Mouse (Mus musculus) limb, embryonic 14.5 days (tissue): Measurements from ENCODE around the gene Cd151. TPM values are rescaled to one million over a fixed set of nuclear protein-coding genes. Genes with fewer than 3 reads are reported as not detected.

Experiments used
- ATAC-seq: fragments of 200-750 bp; cut with Nextera tagmentation; 2 replicates; pipeline ENCODE4 v1.8.0; 2017; ENCODE audit warnings: low read depth, moderate number of reproducible peaks, moderate TSS enrichment; ENCODE audit not compliant: low FRiP score
- DNase-seq: peaks from one replicate; pipeline ENCODE4 v3.0.0-alpha.2; 2015; ENCODE audit warnings: low spot score
- H3K27ac ChIP-seq: fragments of 300-500 bp; sonication (generic); replicated peaks from 2 replicates; pipeline ENCODE4 v1.5.1; 2014; ENCODE audit warnings: low read depth, mild to moderate bottlenecking, low read length, moderate library complexity, mixed read lengths
- H3K27me3 ChIP-seq: fragments of 300-500 bp; sonication (generic); 2 replicates; pipeline ENCODE4 v1.6.1; 2014; ENCODE audit warnings: low read length, mixed read lengths; ENCODE audit not compliant: control insufficient read depth, insufficient read depth
- H3K36me3 ChIP-seq: fragments of 300-500 bp; sonication (generic); 2 replicates; pipeline ENCODE4 v1.6.1; 2014; ENCODE audit warnings: mild to moderate bottlenecking, low read length, moderate library complexity, mixed read lengths; ENCODE audit not compliant: control insufficient read depth, insufficient read depth
- H3K4me1 ChIP-seq: fragments of 300-500 bp; sonication (generic); 2 replicates; pipeline ENCODE4 v1.6.1; 2014; ENCODE audit warnings: antibody characterized with exemption, low read length, mixed read lengths; ENCODE audit not compliant: control insufficient read depth, insufficient read depth
- H3K4me2 ChIP-seq: fragments of 300-500 bp; sonication (generic); replicated peaks from 2 replicates; pipeline ENCODE4 v1.6.1; 2014; ENCODE audit warnings: low read depth, mild to moderate bottlenecking, low read length, moderate library complexity; ENCODE audit not compliant: severe bottlenecking
- H3K4me3 ChIP-seq: fragments of 300-500 bp; sonication (generic); replicated peaks from 2 replicates; pipeline ENCODE4 v1.5.1; 2014; ENCODE audit warnings: low read length
- H3K9ac ChIP-seq: fragments of 300-500 bp; sonication (generic); 2 replicates; pipeline ENCODE4 v1.6.1; 2014; ENCODE audit warnings: mild to moderate bottlenecking, low read depth, low read length, moderate library complexity; ENCODE audit not compliant: severe bottlenecking
- H3K9me3 ChIP-seq: fragments of 300-500 bp; sonication (generic); 2 replicates; pipeline ENCODE4 v1.6.1; 2016; ENCODE audit warnings: low read length; ENCODE audit not compliant: control insufficient read depth
- POLR2A ChIP-seq: fragments of 200-500 bp; IDR thresholded peaks from 2 replicates; pipeline ENCODE4 v1.8.0; 2012; ENCODE audit warnings: inconsistent platforms, mild to moderate bottlenecking, moderate library complexity, borderline replicate concordance; ENCODE audit not compliant: insufficient read depth, insufficient read length; ENCODE audit errors: extremely low read depth
- WGBS: fragments of 180-500 bp; shearing (Covaris S2); extraction: QIAGEN DNeasy Blood & Tissue Kit; methylation state at CpG from one replicate; pipeline ENCODE4 v1.1.7; 2014; 5-methylcytosine and 5-hydroxymethylcytosine counted together
- polyA plus RNA-seq, 2 experiments: library from polyadenylated mRNA; depleted of rRNA in 1 of 2; stranded (reverse) in 1 of 2; unstranded in 1 of 2; fragments of >200 nt; fragmentation: Nextera tagmentation in 1 of 2; extraction: Ambion mirVana in 1 of 2; gene quantifications; 2 replicates each; pipeline versions ENCODE4 v1.2.1 to v1.2.3; 2012 to 2014

The Cd151 gene
- polyA plus RNA-seq, 2 experiments: 44.4 to 100 TPM

GRCm38 (mm10) chr7:141464603-141465201, 2.5 kb upstream of the Cd151 start:
- Histone ChIP-seq H3K36me3 (peaks cover 9% of the 10 kb centered on the region), H3K27me3 (peaks cover 46% of the 10 kb centered on the region), H3K27ac (no peak overlapping the region), H3K9me3 (no peaks in the 10 kb centered on the region), H3K4me1 (peaks cover 48% of the 10 kb centered on the region), H3K9ac (0 out of 2 replicates have a peak overlapping the region, but pooled peaks have one; percentile 31), H3K4me2 (peak overlapping the region; percentile 48), H3K4me3 (peak overlapping the region; percentile 26)
- ATAC-seq (no peak), DNase-seq (no peak)
- 12% methylated on average over 36 of the region's 38 CpGs for WGBS
- TF ChIP-seq POLR2A: no peak

GRCm38 (mm10) chr7:141465388-141466044, 1.7 kb upstream of the Cd151 start:
- H3K9me3 ChIP-seq: no peaks in the 10 kb centered on the region
- H3K27me3 ChIP-seq: peaks cover 46% of the 10 kb centered on the region
- peak overlapping the region; percentile 48 for H3K4me2 ChIP-seq
- H3K4me3 ChIP-seq: peak overlapping the region; percentile 26
- 0 out of 2 replicates have a peak overlapping the region, but pooled peaks have one; percentile 31 for H3K9ac ChIP-seq
- WGBS: 25% methylated on average over 7 of the region's 10 CpGs
- DNase-seq (no peak), ATAC-seq (no peak)
- peaks cover 15% of the 10 kb centered on the region for H3K36me3 ChIP-seq
- TF ChIP-seq POLR2A: no peak
- peaks cover 48% of the 10 kb centered on the region for H3K4me1 ChIP-seq
- 0 out of 2 replicates have a peak overlapping the region, but pooled peaks have one; percentile 8 for H3K27ac ChIP-seq

- no peak for DNase-seq
- 82% methylated on average over 7 of the region's 7 CpGs for WGBS
- Histone ChIP-seq H3K4me3 (no peak overlapping the region), H3K4me1 (peaks cover 48% of the 10 kb centered on the region), H3K27me3 (peaks cover 42% of the 10 kb centered on the region), H3K36me3 (peaks cover 20% of the 10 kb centered on the region), H3K4me2 (no peak overlapping the region), H3K27ac (no peak overlapping the region), H3K9ac (no peak overlapping the region), H3K9me3 (no peaks in the 10 kb centered on the region)
- no peak for ATAC-seq
- TF ChIP-seq POLR2A: no peak
These were observed 1.2 kb upstream of the Cd151 start for GRCm38 (mm10) chr7:141466045-141466394.

GRCm38 (mm10) chr7:141466607-141467148, 514 bp upstream of the Cd151 start:
- TF ChIP-seq POLR2A: no peak
- DNase-seq (no peak), ATAC-seq (no peak)
- 0 out of 2 replicates have a peak overlapping the region, but pooled peaks have one; percentile 72 for H3K27ac ChIP-seq
- 57% methylated on average over 10 of the region's 10 CpGs for WGBS
- peak overlapping the region; percentile 70 for H3K9ac ChIP-seq
- H3K4me2 ChIP-seq: peak overlapping the region; percentile 84
- peaks cover 35% of the 10 kb centered on the region for H3K27me3 ChIP-seq
- H3K9me3 ChIP-seq: no peaks in the 10 kb centered on the region
- H3K4me1 ChIP-seq: peaks cover 47% of the 10 kb centered on the region
- peak overlapping the region; percentile 65 for H3K4me3 ChIP-seq
- H3K36me3 ChIP-seq: peaks cover 26% of the 10 kb centered on the region

- Histone ChIP-seq H3K4me3 (peak overlapping the region; percentile 65), H3K9me3 (no peaks in the 10 kb centered on the region), H3K36me3 (peaks cover 38% of the 10 kb centered on the region), H3K27me3 (peaks cover 20% of the 10 kb centered on the region), H3K9ac (peak overlapping the region; percentile 70), H3K4me2 (peak overlapping the region; percentile 84), H3K27ac (peak overlapping the region; percentile 72), H3K4me1 (peaks cover 41% of the 10 kb centered on the region)
- no peak for DNase-seq
- ATAC-seq: no peak
- TF ChIP-seq POLR2A: no peak
- 13% methylated on average over 5 of the region's 5 CpGs for WGBS
These were observed 951 bp downstream of the Cd151 start for GRCm38 (mm10) chr7:141468164-141468521.
